Mouse (Mus musculus): ENCODE data around the gene Ascl4.

The Ascl4 gene

GRCm38 (mm10) chr10:85927676-85928445 lies at the start of gene Ascl4:
Gene Ascl4, plus strand, starts transcription at chr10:85927681.
- no peak for DNase-seq (ENCODE audit: low read depth, low spot score)

DNA sequence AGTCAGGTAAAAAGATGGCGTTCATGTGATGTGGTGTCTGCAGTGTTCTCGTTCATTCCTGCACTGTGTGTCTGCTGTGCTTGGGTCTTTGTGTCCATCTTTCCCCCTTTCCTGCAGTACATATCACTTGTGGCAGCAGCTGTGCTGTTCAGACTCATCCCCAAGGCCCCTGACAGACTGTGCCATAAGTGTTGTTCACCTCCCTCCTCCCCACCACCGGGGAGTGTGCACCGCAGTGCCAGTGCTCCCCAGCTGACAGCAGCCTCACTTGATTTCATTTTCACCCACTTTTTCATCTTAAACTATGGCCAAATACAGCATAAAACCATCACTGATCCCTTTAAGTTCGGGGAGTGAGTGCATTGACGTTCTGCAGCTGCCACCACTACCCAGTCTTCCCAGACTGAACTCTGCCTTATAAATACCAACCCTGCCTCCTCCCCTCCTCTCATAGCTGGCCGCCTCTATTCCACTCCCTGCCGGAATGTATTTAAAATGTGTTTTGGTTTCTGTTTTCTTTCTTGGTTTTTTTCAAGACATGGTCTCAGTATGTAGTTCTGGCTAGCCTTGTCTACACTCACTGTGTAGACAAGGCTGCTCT lies 47.5 kb upstream of the Ascl4 start:
- no peak for DNase-seq (ENCODE audit: low read depth, low spot score)

DNA sequence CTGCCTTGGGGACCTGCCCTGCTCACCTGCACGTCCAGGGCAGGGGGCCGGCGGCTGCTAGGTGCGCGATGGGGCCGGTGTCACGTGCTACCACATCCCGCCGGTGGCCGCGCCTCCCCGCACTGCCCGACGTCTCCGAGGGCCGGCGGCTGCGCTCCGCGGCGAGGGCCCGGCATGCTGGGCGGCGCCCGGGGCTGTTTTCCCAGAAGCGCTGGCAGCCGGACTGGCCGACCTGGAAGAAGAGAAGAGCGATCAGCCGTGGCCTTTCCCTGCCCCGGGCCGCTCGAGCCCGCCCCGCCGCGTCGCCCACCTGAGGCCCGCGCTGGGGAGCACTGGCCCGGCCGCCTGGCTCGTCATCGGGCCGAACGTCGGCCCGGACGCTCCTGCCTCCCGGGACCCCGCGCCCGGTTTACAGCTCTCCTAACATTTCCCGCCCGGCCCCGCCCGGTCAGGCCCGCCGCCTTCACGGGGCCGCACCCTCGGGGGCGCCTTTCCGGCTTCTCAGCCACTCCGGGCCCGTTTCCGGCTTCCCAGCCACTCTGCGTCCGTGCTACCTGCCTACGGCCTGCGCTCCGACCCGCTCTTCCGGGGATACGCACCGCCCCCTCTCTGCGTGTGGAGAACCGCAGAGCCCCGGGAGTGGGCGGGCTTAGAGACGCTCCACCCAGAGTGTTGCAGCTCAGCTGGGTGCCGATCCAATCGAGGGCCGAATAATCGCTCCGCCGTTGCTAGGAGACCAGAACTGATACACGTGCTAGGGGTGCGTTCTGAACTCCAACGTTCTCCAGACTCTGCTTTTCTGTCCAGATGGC lies 10.8 kb upstream of the Ascl4 start, which contains the start of gene Prdm4:
Gene Prdm4 (minus strand): TSS at position 645 of the 812 bp plus-strand sequence.
- DNase-seq (ENCODE audit: low read depth, low spot score), result peak; percentile 99

- peak; percentile 97 for DNase-seq (ENCODE audit: low read depth, low spot score)
Measured at GRCm38 (mm10) chr10:85928499-85929207, 1.2 kb downstream of the Ascl4 start.

GRCm38 (mm10) chr10:85929208-85929591 lies 1.7 kb downstream of the Ascl4 start:
- DNase-seq (ENCODE audit: low read depth, low spot score), result peak; percentile 18

DNA sequence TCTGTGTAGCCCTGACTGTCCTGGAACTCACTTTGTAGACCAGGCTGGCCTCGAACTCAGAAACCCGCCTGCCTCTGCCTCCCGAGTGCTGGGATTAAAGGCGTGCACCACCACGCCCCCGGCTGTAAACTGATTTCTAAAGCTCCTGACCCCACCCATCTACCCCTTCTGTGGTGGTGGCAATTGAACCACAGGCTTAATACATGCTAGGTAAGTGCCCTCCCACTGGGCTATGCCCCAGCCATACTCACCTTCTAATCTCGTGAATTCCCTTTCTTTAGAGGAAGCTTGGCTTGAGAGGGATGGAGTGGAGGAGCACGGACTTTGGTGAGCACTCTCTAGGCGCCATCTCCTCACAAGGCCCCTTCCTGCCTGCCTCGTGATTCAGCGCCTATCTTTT lies 2.5 kb downstream of the Ascl4 start:
- peak; percentile 61 for DNase-seq (ENCODE audit: low read depth, low spot score)

- peak; percentile 61 for DNase-seq (ENCODE audit: low read depth, low spot score)
Measured at GRCm38 (mm10) chr10:85936280-85936965, 8.9 kb downstream of the Ascl4 start.

- DNase-seq (ENCODE audit: low read depth, low spot score), result no peak
Measured at GRCm38 (mm10) chr10:85948483-85949196, 21.2 kb downstream of the Ascl4 start.

GRCm38 (mm10) chr10:85951765-85952443 lies 24.4 kb downstream of the Ascl4 start:
- no peak for DNase-seq (ENCODE audit: low read depth, low spot score)

- no peak for DNase-seq (ENCODE audit: low read depth, low spot score)
Measured at GRCm38 (mm10) chr10:85953401-85953800, 25.9 kb downstream of the Ascl4 start.

GRCm38 (mm10) chr10:85954429-85954828 lies 26.9 kb downstream of the Ascl4 start:
- no peak for DNase-seq (ENCODE audit: low read depth, low spot score)

DNA sequence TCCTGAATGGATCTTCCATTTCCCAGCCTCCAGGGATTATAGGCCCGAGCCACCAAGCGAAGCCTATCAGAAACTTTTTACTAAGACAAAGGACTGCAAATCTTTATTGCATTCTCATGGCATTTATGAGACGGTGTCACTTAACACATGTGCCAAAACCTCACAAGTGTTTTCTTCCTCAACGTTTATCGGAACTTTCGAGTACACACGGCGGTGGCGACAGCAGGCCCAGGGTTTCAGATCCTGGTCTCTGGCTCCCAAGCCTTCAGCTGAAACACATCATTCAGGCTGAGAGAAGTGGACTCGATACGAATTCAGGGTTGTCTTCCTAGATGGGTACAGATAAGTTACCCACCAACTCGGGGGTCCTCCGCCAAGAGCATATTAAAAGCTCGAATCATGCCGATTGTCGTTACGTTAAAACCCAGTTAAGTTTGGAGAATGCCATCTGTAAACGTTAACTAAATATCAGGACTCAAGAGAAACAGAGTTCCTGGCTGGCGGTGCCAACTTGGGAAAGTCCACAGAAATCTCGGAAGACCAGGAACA lies 29.5 kb downstream of the Ascl4 start:
- DNase-seq (ENCODE audit: low read depth, low spot score), result no peak

- DNase-seq (ENCODE audit: low read depth, low spot score), result peak; percentile 96
Measured at GRCm38 (mm10) chr10:85957464-85957950, 30.0 kb downstream of the Ascl4 start, which contains the start of gene Rtcb. Gene Rtcb, minus strand, starts transcription at chr10:85957823.

GRCm38 (mm10) chr10:85962897-85963296 lies 35.4 kb downstream of the Ascl4 start:
- DNase-seq (ENCODE audit: low read depth, low spot score), result no peak

GRCm38 (mm10) chr10:85964316-85964715 lies 36.8 kb downstream of the Ascl4 start:
- no peak for DNase-seq (ENCODE audit: low read depth, low spot score)

DNA sequence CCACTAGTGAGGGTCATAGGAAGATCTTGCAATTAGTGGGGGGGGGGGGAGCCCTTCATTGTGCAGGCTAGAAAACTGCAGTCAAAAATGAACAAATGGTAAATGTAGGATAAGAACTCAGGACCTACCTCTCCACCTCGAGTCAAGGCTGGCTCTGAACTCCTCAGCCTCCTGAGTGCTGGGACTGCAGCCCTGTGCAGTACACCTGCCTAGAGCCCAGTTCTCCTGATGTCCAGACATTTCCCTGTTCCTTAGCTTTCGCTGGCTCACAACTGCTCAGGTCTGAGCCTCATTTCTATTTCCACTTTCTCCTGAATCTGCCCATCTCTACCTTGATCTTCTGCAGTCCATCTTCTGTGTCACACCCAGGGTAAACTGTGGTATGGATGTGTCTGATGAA lies 39.0 kb downstream of the Ascl4 start:
- no peak for DNase-seq (ENCODE audit: low read depth, low spot score)

- no peak for DNase-seq (ENCODE audit: low read depth, low spot score)
Measured at GRCm38 (mm10) chr10:85967411-85968156, 40.1 kb downstream of the Ascl4 start.

DNA sequence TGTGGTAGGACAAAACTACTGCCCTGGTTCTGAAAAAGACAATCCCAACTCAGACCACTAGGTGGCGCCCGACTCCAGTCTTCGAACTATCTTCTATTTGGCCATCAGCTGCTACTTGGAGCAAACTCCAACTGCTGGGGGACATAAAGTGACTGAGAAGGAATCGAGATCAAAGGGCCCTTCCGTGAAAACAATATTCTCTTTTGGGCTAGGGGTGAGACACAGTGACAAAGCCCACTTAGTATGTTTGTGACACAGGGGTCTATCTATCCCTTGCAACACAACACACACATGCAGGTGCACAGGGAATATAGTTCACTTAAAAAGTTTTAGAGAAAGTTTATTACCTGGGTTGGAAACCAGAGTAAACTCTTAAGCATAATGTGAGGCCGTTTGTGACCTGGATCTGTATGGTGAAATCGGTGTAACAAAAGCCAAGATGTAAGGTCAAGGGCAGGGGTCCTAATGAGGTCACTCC lies 40.7 kb downstream of the Ascl4 start:
- DNase-seq (ENCODE audit: low read depth, low spot score), result peak; percentile 80
